Mouse (Mus musculus) adrenal gland, postnatal 36 days (tissue): ENCODE results near the gene Ccdc38. TPM values are rescaled to one million over a fixed set of nuclear protein-coding genes. Genes with fewer than 3 reads are reported as not detected.

ENCODE experiments used
- DNase-seq, 2 experiments: peaks; one replicate each; pipeline ENCODE4 v3.0.0; 2021; ENCODE audit warnings: mixed read lengths in 1 of 2
- long read RNA-seq, 2 experiments: library from polyadenylated mRNA; stranded (forward); transcript quantifications; one replicate each; pipeline ENCODE4 v2.0.0; 2021; ENCODE audit warnings: borderline sequencing depth in 2 of 2
- total RNA-seq, 2 experiments: library from RNA; stranded (reverse); gene quantifications; 2 replicates each; pipeline ENCODE4 v1.2.3; 2021

Ccdc38 gene
- not detected for total RNA-seq
- long read RNA-seq, experiment 1, result 0 reads
- long read RNA-seq, experiment 2, result 0 reads

- no peak for DNase-seq
Measured at GRCm38 (mm10) chr10:93540431-93541210, at the start of gene Ccdc38. Gene Ccdc38 (plus strand): TSS chr10:93540632.

- DNase-seq, result no peak
Measured at GRCm38 (mm10) chr10:93500864-93501263, 39.6 kb upstream of the Ccdc38 start.

GRCm38 (mm10) chr10:93501346-93501745 is 39.1 kb upstream of the Ccdc38 start:
- no peak for DNase-seq

- no peak for DNase-seq
Measured at GRCm38 (mm10) chr10:93508383-93508970, 32.0 kb upstream of the Ccdc38 start.

GRCm38 (mm10) chr10:93509532-93510153 is 30.8 kb upstream of the Ccdc38 start:
- DNase-seq, result no peak

- no peak for DNase-seq
Measured at GRCm38 (mm10) chr10:93515419-93515818, 25.0 kb upstream of the Ccdc38 start.

GRCm38 (mm10) chr10:93515927-93516326 is 24.5 kb upstream of the Ccdc38 start:
- DNase-seq, result no peak

- no peak for DNase-seq
Measured at GRCm38 (mm10) chr10:93517754-93518153, 22.7 kb upstream of the Ccdc38 start.

GRCm38 (mm10) chr10:93518186-93518585 is 22.2 kb upstream of the Ccdc38 start:
- DNase-seq, result no peak

GRCm38 (mm10) chr10:93518620-93519019 is 21.8 kb upstream of the Ccdc38 start:
- DNase-seq, result no peak

- DNase-seq, result no peak
Measured at GRCm38 (mm10) chr10:93519159-93519558, 21.3 kb upstream of the Ccdc38 start.

- DNase-seq, result no peak
Measured at GRCm38 (mm10) chr10:93519756-93520155, 20.7 kb upstream of the Ccdc38 start.

GRCm38 (mm10) chr10:93520994-93521393 is 19.4 kb upstream of the Ccdc38 start:
- no peak for DNase-seq

GRCm38 (mm10) chr10:93525329-93525728 is 15.1 kb upstream of the Ccdc38 start:
- no peak for DNase-seq

- DNase-seq, result no peak
Measured at GRCm38 (mm10) chr10:93538287-93538686, 2.1 kb upstream of the Ccdc38 start.

- DNase-seq, result no peak
Measured at GRCm38 (mm10) chr10:93538818-93539217, 1.6 kb upstream of the Ccdc38 start.

- DNase-seq, result peak; percentile 92 to 93
Measured at GRCm38 (mm10) chr10:93539775-93540430, 529 bp upstream of the Ccdc38 start, which contains the start of gene Amdhd1. Gene Amdhd1 (minus strand): TSS chr10:93540033.

GRCm38 (mm10) chr10:93541585-93541984 is 1.2 kb downstream of the Ccdc38 start:
- DNase-seq, result no peak

GRCm38 (mm10) chr10:93542356-93542755 is 1.9 kb downstream of the Ccdc38 start:
- DNase-seq, result no peak

- DNase-seq, result no peak
Measured at GRCm38 (mm10) chr10:93543176-93543575, 2.7 kb downstream of the Ccdc38 start.

- DNase-seq, result no peak
Measured at GRCm38 (mm10) chr10:93544172-93544571, 3.7 kb downstream of the Ccdc38 start.

GRCm38 (mm10) chr10:93547741-93548270 is 7.4 kb downstream of the Ccdc38 start:
- DNase-seq, result no peak
